Mouse (Mus musculus): Measurements from ENCODE around the gene Ctnnd2. TPM values are rescaled to one million over a fixed set of nuclear protein-coding genes. Genes with fewer than 3 reads are reported as not detected.

The Ctnnd2 gene
- total RNA-seq, 2 experiments from 2014 or later = 223 to 236 TPM

DNA sequence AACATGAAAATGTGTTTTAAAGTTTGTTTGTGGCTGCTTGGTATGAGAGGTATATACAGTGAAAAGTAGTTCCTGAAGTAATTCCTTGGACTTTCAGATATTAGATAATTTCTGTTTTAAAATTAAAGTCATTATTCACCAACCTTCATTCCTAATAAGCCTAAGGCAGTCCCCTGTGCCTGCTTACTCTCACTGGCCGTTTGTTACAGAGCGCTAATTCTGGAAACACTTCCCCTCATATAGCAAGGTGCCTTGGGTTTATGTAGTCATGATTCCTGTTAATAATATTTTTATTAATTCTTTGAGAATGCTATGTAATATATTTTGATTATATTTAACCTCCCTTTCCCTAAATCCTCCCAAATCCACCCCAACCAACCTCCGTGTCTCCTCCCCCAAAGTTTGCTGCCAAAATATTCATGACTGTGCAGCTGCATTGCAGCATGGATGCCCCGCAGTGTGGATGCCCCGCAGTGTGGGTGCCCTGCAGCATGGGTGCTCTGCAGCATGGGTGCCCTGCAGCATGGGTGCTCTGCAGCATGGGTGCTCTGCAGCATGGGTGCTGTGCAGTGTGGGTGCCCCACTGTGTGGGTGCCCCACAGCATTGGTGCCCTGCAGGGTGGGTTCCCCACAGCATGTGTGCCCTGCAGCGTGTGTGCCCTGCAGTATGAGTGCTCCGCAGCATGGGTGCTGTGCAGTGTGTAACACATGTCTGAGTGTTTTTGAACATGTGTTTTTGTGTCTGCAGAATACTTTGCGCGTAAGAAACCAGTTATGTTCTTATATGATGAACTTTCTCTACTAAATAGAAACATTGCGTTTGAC is 63.0 kb downstream of the Ctnnd2 start:
- no peak for DNase-seq (ENCODE audit: low spot score in 2 of 2)

DNA sequence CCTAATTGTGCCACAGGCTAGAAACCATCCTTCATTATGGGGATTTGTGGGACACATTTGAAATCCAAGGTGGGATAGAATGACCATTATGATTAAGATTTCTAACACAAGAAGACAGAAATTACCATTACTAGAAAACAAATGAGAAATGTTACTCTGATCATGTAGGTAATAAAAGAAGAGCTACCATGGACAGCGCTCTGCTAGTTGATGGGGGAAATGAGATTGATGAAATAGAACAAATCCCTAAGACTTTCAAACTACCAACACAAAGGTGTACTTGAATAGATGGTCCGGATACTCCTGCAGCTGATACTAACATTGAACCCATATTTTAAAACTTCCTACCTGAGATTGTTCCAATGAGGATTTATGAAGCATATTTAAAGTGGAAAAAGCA is 68.5 kb downstream of the Ctnnd2 start:
- DNase-seq (ENCODE audit: low spot score in 2 of 2) = no peak

DNA sequence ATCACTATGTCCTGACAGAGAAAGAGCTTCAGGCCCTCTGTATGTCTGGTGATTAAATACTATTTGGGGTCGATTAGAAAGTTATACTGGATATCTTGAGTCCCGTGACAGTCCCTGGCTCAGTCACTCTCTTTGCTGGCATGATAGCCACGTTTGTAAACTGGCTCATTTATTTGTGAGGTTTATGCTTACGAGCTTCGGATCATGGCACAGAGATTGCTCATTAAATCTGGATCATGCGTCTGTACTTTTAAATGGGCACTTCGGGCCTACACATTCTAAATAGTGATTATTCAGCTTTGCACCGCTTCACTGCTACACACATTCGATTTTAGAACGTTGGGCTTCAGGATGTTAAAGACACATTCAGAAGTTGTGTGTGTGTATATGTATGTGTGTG is 96.4 kb downstream of the Ctnnd2 start:
- DNase-seq (ENCODE audit: low spot score in 2 of 2) = no peak

DNA sequence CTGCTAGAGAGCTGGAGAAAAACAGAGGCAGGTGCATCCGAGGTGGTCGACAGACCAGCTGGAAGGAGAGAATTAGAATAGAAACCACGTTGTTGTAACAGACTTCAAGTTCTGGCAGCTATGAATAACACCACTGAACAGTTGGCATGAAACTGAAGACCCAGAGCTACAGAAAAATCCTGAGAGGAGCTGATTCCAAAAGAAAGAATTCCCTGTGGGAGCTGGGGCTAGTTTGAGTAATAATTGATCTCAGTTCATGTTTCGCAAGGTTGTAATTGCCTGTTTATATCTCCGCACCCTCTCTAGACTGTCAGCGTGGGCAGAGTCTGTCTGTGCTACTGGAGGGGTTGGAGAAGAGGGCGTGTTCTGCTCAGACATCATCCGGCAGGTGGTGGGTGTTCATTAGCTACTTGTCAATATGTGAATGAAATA is 98.8 kb downstream of the Ctnnd2 start:
- DNase-seq (ENCODE audit: low spot score in 2 of 2) = peak in 1 of 2 experiments; percentile 36

DNA sequence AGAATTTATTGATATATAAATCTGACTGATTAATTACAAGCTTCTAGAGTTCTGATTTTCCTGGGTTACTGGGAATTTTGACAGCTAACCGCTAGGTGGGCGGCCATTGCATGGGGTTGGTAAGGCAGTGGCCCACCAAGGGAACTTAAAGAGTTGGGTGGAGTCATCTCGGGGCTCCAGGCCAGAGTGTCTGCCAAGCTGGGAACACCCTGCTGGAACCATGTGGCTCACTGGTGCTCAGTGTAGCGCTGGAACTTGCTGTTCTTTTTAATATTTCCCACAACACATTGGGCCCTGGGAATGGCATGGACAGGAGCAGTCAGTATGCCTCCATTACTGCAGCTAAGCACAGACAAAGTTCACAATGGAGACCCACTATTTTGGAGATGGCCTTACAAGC is 99.9 kb downstream of the Ctnnd2 start:
- no peak for DNase-seq (ENCODE audit: low spot score in 2 of 2)

DNA sequence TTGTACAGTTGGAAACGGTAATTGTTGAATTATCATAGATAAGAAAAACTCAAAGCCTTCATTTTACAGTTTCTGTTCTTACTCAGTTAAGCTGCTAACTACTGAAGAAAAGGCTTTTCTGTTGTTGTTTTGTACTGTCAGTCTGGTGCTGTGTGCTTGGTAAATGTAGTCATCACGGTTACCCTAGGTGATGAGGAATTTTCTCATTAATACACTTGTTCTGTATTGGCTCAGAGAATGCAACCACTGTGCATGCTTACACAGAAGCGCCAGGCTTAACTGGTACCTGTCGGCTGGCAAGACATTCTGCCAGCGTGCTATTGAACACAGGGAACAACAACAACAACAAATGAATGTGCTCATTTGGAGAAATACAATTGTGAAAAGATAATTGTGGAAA is 103.3 kb downstream of the Ctnnd2 start:
- DNase-seq (ENCODE audit: low spot score in 2 of 2) = no peak

DNA sequence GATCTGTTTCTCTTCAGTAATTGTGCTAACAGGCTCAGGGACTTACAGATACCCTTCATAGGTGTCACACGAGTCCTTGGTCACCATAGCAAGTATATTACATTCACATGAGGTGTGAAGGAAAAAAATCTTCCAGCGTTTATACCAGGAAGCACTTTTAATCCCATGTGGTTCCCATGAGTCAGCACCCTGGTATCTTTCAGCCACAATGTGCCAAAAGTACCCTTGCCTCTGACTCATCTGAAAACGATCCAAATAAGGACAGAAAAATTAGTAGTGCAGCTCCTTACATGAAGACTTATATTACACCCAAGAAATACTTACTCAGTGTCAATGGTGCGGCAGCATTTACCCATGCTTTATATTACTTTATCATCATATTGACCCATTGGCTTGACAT is 104.3 kb downstream of the Ctnnd2 start:
- peak in 1 of 2 experiments; percentile 25 for DNase-seq (ENCODE audit: low spot score in 2 of 2)

DNA sequence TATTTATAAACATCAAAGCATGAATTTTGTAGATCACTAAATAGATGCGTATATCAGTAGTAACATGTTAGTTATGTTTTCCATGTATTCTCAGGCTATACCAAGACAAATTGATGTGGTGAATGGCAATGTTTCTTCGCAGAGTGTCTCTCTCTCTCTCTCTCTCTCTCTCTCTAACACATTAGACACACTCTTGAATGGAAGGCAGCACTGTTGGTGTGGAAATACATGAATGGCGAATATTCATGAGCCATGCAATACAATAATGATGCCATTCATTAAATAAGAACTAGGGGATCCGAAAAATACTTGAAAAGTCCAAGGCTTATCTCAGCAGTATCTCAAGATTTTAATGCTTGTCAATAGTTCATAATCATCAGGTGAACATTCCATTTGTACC is 106.2 kb downstream of the Ctnnd2 start:
- DNase-seq (ENCODE audit: low spot score in 2 of 2) = no peak

DNA sequence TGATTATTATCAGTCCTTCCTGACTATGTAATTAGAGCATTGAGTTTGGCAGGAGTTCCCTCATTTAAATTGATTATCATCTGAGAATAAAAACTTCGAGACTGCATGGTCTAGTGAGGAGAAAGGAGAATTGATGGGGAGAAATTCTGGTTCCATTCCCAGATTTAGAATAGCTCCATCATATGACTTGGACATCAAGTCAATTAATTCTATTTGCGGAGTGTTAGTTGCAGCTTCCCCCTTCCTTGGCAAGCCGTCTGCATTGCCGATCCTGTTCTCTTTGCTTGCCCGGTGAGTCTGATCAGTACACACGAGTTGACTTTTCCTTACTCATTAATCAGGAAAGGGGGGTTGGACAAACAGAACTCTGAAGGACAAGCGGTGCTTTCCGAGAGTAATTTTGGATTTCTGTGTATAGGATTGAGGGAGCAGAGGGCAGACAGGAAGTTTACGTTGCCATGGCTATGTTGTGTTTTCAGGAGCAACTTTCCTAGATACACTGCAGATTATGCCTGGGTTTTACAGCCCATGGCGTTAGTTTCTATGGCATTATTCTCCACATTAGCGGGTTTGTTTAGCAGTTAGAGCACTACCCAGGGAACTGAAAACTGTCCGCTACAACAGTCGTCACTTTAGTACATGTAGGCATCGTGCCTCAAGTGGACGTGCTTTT is 113.3 kb downstream of the Ctnnd2 start:
- DNase-seq (ENCODE audit: low spot score in 2 of 2) = peak in 1 of 2 experiments; percentile 28

DNA sequence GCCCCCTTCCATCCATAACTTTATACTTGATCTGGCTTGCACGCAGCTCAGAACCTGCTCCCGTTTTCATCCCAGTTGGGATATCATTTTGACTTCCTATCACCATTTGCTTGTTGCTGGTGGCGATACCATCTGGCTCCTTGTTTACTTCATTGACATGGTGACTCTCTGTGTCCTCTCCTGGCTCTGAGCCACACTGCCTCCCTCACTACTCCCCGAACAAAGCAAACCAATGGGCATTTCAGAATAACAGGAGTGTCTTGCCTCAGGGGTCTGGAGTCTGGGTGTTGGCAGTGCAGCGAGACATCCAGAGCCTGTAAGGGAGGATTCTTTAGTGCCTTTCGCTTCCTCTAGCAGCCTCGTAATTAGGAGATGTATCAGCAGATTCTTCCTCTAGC is 113.9 kb downstream of the Ctnnd2 start:
- no peak for DNase-seq (ENCODE audit: low spot score in 2 of 2)

DNA sequence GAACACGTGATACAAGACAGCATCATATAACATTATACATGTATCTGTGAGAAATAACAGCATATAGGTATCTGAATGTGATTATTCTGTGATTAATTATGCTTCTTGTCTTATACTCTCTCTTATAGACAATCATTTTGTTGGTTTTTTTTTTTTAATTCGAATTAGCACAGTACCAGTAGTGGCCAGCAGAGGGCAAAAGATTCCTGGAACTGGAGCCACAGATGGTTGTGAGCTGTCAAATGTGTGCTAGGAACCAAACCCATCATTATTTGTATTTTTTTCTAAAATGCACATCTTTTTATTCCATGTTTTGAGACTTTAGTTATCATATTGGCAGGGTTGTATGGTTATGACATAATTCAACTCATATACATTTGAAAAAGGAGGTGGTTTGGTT is 130.4 kb downstream of the Ctnnd2 start:
- DNase-seq (ENCODE audit: low spot score in 2 of 2) = no peak

DNA sequence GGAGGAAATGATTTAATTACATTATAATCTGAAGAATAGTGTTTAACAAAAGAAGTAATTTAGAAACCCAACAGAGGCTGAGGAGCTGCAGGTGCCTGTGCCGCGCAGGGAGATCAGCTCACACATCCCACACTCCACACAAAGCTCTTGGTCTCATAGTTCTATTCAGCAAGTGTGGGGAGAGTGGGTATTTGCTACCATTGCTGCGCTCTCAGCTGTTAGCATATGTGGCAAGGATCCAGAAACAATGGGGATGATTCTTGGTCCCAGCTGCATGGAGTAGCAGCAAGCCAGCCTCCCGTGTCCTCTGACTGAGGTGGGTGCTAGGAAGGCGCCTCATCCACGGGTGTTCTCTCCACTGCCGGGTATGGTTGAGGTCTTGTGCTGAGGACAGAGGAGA is 134.0 kb downstream of the Ctnnd2 start:
- DNase-seq (ENCODE audit: low spot score in 2 of 2) = peak; percentile 10 to 14

DNA sequence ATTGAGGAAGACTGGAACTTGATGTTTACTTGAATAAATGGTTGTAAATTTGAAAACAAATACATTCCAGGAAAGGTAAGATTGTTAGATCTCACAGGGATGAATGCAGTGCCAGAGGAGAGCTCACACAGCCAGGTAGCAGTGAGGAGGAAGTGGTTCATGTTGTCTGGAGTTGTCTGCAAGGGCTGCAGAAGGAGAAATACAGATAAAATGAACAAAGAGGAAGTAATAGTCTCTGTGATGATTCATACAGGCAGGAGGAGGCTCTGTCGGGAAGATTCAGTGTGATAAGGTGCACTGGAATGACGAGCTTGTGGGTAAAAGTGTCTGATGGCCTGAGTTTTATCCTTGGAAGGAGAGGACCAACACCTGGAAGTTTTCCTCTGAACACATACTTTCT is 150.2 kb downstream of the Ctnnd2 start:
- DNase-seq (ENCODE audit: low spot score in 2 of 2) = no peak

DNA sequence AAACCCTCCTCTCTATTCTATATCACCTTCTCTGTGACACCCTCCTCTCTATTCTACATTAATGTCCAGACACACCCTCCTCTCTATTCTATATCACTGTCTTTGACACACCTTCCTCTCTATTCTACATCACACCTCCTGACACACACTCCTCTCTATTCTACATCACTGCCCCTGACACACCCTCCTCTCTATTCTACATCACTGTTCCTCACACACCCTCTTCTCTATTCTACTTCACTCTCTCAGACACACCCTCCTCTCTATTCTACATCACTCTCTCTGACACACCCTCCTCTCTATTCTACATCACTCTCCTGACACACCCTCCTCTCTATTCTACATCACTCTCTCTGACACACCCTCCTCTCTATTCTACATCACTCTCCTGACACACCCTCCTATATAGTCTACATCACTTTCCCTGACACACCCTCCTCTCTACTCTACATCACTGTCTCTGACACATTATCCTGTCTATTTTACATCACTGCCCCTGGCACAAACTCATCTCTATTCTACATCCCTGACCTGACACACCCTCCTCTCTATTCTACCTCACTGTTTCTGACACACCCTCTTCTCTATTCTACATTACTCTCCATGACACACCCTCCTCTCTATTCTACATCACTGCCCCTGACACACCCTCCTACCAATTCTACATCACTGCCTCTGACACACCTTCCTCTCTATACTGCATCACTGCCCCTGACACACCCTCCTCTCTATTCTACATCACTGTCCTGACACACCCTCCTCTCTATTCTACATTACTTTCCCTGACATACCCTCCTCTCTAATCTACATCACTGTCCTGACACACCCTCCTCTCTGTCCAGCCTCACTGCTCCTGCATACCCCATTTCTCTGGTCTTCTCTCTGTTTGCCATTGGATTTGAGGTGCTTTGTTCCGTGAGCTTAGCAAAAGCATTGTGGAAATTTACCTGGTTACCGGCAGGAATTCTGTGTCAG is 161.2 kb downstream of the Ctnnd2 start:
- no peak for DNase-seq (ENCODE audit: low spot score in 2 of 2)

DNA sequence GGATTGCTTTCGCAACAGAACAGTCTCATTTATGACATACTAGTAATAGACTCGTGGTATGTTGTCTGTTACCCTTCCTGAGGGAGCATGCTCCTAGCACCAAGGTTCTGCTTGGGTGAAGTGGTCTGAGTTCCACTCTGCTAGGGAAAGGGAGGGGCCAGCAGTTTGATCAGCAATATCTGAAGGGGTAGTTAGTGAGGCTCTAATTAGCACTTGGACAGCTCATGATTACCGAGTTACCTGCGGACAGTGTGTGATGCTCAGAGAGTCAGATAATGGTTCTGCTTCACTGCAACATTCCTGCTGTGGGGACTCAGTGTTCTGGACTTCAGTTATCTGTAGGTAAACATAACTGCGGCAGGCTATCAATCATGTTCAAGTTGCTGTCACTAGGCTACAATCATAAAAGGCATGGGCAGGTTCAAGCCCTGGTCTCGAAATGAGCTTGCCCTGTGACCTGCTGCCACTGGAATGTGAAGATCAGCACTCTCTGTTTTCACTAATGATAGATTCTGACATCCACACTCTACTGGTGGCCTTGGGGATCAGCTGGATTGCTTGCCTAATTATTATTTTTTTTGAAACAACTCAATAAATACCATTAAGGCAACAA is 166.3 kb downstream of the Ctnnd2 start:
- DNase-seq (ENCODE audit: low spot score in 2 of 2) = no peak

DNA sequence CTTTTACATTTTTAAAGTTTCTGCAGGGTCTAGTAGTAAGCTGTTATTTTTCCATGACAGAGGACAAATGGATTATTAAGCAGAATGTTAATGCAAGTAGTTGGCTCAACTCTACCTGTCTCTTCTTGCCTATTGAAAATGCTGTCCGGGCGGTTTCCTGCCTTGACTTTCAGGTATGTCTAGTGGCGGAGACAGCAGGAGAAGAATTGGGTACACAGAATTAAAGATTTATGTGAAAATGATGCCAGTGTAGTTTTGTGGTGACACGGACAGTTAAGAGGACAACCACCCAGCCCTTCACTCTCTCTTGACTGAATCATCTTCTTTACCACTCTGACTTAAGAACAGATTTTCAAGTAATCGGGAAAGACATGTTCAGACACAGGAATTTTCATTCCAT is 173.4 kb downstream of the Ctnnd2 start:
- DNase-seq (ENCODE audit: low spot score in 2 of 2) = no peak

DNA sequence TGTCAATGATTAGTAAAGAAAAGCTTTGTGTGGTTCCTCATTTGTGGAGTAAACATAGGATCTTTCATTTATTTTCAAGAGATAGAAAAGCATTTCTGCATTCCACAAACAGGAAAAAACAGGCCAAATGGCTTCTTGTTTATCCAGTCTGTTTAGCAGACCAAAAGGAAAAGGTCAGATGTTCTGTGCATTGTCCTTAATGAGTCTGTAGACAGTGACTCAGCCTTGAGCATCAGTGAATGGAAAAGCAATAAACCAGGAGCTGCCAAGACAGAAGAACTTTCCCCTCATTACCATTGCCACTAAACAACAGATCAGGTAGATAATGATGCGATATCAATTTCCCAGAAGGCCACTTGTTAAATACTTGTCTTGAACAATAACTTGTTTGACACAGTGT is 192.1 kb downstream of the Ctnnd2 start:
- DNase-seq (ENCODE audit: low spot score in 2 of 2) = no peak

DNA sequence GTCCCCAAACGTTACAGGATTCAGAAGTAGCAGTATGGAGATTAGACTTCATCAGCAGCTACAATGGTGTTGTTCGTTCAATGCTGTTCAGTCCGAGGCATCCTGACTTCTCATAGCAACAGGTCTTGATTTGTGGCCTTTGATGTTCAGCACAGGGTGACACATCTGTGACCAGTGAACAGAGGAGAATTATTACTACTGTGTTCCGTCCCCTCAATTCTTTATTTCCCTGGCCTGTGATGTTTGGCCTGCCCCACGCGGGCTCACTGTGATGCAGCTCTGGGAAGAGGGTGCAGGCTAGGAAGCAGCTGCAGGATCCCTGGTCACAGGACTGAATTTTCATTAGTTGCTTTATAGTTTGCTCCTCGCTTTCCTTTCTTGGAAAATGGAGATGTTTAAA is 197.6 kb downstream of the Ctnnd2 start:
- DNase-seq (ENCODE audit: low spot score in 2 of 2) = no peak

DNA sequence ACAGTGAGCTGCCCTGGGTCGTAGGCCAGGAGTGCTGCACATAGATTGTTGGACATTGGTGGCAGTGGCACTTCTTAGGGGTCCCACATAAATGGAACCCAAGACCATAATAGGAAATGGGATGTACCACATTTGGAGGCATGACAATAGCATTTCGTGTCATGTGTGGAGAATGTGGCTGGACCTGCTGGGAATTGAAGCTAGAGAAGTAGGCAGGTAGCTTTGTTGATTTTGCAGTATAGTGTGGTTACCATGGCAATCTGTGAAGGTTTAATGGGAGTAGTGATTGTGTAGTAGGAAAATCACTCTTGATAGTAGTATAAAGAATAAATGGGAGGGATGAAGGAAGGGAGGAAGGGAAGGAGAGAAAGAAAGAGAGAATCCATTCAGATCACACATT is 198.8 kb downstream of the Ctnnd2 start:
- no peak for DNase-seq (ENCODE audit: low spot score in 2 of 2)

DNA sequence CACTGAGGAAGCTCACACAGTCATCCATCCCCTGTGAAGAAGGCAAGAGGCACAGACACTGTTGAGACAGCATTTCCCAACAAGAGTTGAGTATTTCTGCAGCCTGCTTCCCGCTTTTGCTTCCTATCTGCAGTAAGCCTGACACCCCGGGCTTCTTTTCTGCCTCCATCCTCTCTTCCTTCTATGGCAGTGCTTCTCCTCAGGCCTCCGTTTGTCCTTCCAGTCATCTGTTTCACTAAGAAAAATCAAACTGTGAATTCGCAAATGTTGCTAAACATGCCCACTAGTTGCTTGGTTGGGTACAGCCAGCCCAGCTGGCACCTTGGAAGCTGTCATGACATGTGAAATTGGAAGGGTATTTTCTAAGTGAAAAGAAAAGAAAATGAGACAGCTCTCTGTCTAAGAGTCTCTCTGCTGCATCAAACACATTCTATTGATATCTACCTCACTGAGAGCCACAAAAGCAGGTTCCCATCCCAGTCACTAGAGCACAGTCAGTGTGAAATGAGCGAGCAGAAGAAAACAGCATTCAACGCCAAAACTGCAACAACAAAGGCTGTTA is 201.3 kb downstream of the Ctnnd2 start:
- peak in 1 of 2 experiments; percentile 25 for DNase-seq (ENCODE audit: low spot score in 2 of 2)

DNA sequence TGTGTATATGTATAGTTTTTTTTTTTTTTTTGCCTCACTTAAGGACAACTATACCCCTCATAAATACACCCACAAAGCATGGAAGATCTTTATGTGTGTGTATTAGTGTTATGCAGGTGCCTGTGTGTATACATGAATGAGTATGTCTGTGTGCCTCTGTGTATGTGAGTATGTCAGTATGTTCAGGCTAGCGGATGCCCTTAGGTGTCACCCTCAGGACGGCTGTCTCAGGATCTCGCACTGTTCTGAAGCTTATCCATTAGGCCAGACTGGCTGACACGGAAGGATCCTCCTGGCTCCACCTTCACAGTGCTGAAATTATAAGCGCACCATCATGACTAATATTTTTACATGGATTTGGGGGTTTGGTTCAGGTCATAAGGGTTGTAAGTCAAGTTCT is 202.5 kb downstream of the Ctnnd2 start:
- no peak for DNase-seq (ENCODE audit: low spot score in 2 of 2)
